Mouse (Mus musculus): ENCODE data around the gene Gli1.

- TF ChIP-seq POLR2A (IDR thresholded peaks at IDR 0.05; ENCODE audit: insufficient read length, low read depth) (peak; percentile 12), MYOD1 (IDR thresholded peaks at IDR 0.05; ENCODE audit: control insufficient read depth in 1 of 3, insufficient read length in 2 of 3, low read depth in 2 of 3) (no peak), USF1 (IDR thresholded peaks at IDR 0.05; ENCODE audit: low read depth) (no peak), MAX (IDR thresholded peaks at IDR 0.05; ENCODE audit: low read depth) (no peak), E2F4 (IDR thresholded peaks at IDR 0.05; ENCODE audit: insufficient read depth) (no peak), SRF (IDR thresholded peaks at IDR 0.05; ENCODE audit: control insufficient read depth, insufficient read length, low read depth) (no peak), TCF12 (IDR thresholded peaks at IDR 0.05; ENCODE audit: insufficient read depth, poor library complexity, severe bottlenecking) (no peak), POLR2AphosphoS2 (IDR thresholded peaks at IDR 0.05; ENCODE audit: insufficient read length, low read depth) (peak; percentile 87), CEBPB (IDR thresholded peaks at IDR 0.05; ENCODE audit: insufficient read depth, poor library complexity, severe bottlenecking) (no peak), REST (IDR thresholded peaks at IDR 0.05; ENCODE audit: insufficient read depth, insufficient read length) (no peak)
Observed at GRCm38 (mm10) chr10:127281316-127281715, 60.5 kb downstream of the Gli1 start.

Data from myocyte (in vitro differentiated cells).